Mouse (Mus musculus): ENCODE measurements at regions not wholly inside any gene's neighbourhood (a gene's known extent, or its start where the extent isn't known, plus 50 kb on each side); places are given as distances from the start of the nearest gene placed in this dataset.

GRCm38 (mm10) chr1:42775893-42776287, 75.1 kb upstream of the Mrps9 start:
- H3K27me3 ChIP-seq (ENCODE audit: control insufficient read depth, insufficient read depth, low read length): no peaks in the 10 kb centered on the region
- H3K27ac ChIP-seq (replicated peaks; ENCODE audit: low read depth, low read length): no peak overlapping the region
- 82% methylated on average over 2 of the region's 2 CpGs for WGBS
- no peak overlapping the region for H3K9ac ChIP-seq (ENCODE audit: low read length)
- H3K4me1 ChIP-seq (ENCODE audit: control insufficient read depth, insufficient read depth, low read length): 0 out of 2 replicates have a peak, but pooled peaks cover 6% of the 10 kb centered on the region
- ATAC-seq (ENCODE audit: insufficient number of reproducible peaks, low FRiP score, low TSS enrichment, low read depth) (no peak), DNase-seq (ENCODE audit: low spot score) (no peak)
- no peaks in the 10 kb centered on the region for H3K36me3 ChIP-seq (ENCODE audit: control insufficient read depth, insufficient read depth, low read length)
- no peak overlapping the region for H3K4me2 ChIP-seq (ENCODE audit: low read depth, severe bottlenecking)
- no peaks in the 10 kb centered on the region for H3K9me3 ChIP-seq (ENCODE audit: control insufficient read depth, low read length)
- no peak overlapping the region for H3K4me3 ChIP-seq (ENCODE audit: low read depth, low read length)

- no peaks in the 10 kb centered on the region for H3K4me1 ChIP-seq (ENCODE audit: control insufficient read depth, insufficient read depth, low read length)
- WGBS: 77% methylated on average over 1 of the region's 1 CpGs
- H3K9me3 ChIP-seq (ENCODE audit: control insufficient read depth, low read length): no peaks in the 10 kb centered on the region
- no peak overlapping the region for H3K27ac ChIP-seq (replicated peaks; ENCODE audit: low read depth, low read length)
- no peak for ATAC-seq (ENCODE audit: insufficient number of reproducible peaks, low FRiP score, low TSS enrichment, low read depth)
- no peak overlapping the region for H3K4me3 ChIP-seq (ENCODE audit: low read depth, low read length)
- H3K36me3 ChIP-seq (ENCODE audit: control insufficient read depth, insufficient read depth, low read length): no peaks in the 10 kb centered on the region
- no peak overlapping the region for H3K4me2 ChIP-seq (ENCODE audit: low read depth, severe bottlenecking)
- no peaks in the 10 kb centered on the region for H3K27me3 ChIP-seq (ENCODE audit: control insufficient read depth, insufficient read depth, low read length)
- no peak overlapping the region for H3K9ac ChIP-seq (ENCODE audit: low read length)
- no peak for DNase-seq (ENCODE audit: low spot score)
These were observed 73.6 kb upstream of the Mrps9 start for GRCm38 (mm10) chr1:42777416-42777815.

GRCm38 (mm10) chr1:42779761-42780160, 71.3 kb upstream of the Mrps9 start:
- WGBS: 37% methylated on average over 5 of the region's 5 CpGs
- no peak overlapping the region for H3K9ac ChIP-seq (ENCODE audit: low read length)
- peak; percentile 68 for DNase-seq (ENCODE audit: low spot score)

GRCm38 (mm10) chr1:42780266-42780665, 70.8 kb upstream of the Mrps9 start:
- no peak for ATAC-seq (ENCODE audit: insufficient number of reproducible peaks, low FRiP score, low TSS enrichment, low read depth)
- H3K36me3 ChIP-seq (ENCODE audit: control insufficient read depth, insufficient read depth, low read length): no peaks in the 10 kb centered on the region
- no peak for DNase-seq (ENCODE audit: low spot score)
- H3K4me2 ChIP-seq (ENCODE audit: low read depth, severe bottlenecking): no peak overlapping the region
- H3K27me3 ChIP-seq (ENCODE audit: control insufficient read depth, insufficient read depth, low read length): no peaks in the 10 kb centered on the region
- no peaks in the 10 kb centered on the region for H3K9me3 ChIP-seq (ENCODE audit: control insufficient read depth, low read length)
- no peak overlapping the region for H3K4me3 ChIP-seq (ENCODE audit: low read depth, low read length)
- no peaks in the 10 kb centered on the region for H3K4me1 ChIP-seq (ENCODE audit: control insufficient read depth, insufficient read depth, low read length)
- WGBS: 65% methylated on average over 15 of the region's 15 CpGs
- H3K27ac ChIP-seq (replicated peaks; ENCODE audit: low read depth, low read length): no peak overlapping the region
- no peak overlapping the region for H3K9ac ChIP-seq (ENCODE audit: low read length)

More at GRCm38 (mm10) chr1:42779761-42780160, 71.3 kb upstream of the Mrps9 start:
- ATAC-seq (ENCODE audit: insufficient number of reproducible peaks, low FRiP score, low TSS enrichment, low read depth): no peak
- Histone ChIP-seq H3K4me3 (ENCODE audit: low read depth, low read length) (no peak overlapping the region), H3K27ac (replicated peaks; ENCODE audit: low read depth, low read length) (no peak overlapping the region), H3K4me2 (ENCODE audit: low read depth, severe bottlenecking) (no peak overlapping the region), H3K9me3 (ENCODE audit: control insufficient read depth, low read length) (no peaks in the 10 kb centered on the region), H3K27me3 (ENCODE audit: control insufficient read depth, insufficient read depth, low read length) (no peaks in the 10 kb centered on the region), H3K36me3 (ENCODE audit: control insufficient read depth, insufficient read depth, low read length) (no peaks in the 10 kb centered on the region), H3K4me1 (ENCODE audit: control insufficient read depth, insufficient read depth, low read length) (no peaks in the 10 kb centered on the region)

GRCm38 (mm10) chr1:42781533-42781932, 69.5 kb upstream of the Mrps9 start:
- DNase-seq (ENCODE audit: low spot score) (no peak), ATAC-seq (ENCODE audit: insufficient number of reproducible peaks, low FRiP score, low TSS enrichment, low read depth) (no peak)
- Histone ChIP-seq H3K4me1 (ENCODE audit: control insufficient read depth, insufficient read depth, low read length) (no peaks in the 10 kb centered on the region), H3K36me3 (ENCODE audit: control insufficient read depth, insufficient read depth, low read length) (no peaks in the 10 kb centered on the region), H3K4me3 (ENCODE audit: low read depth, low read length) (no peak overlapping the region), H3K27me3 (ENCODE audit: control insufficient read depth, insufficient read depth, low read length) (no peaks in the 10 kb centered on the region), H3K9me3 (ENCODE audit: control insufficient read depth, low read length) (no peaks in the 10 kb centered on the region), H3K4me2 (ENCODE audit: low read depth, severe bottlenecking) (no peak overlapping the region), H3K9ac (ENCODE audit: low read length) (no peak overlapping the region), H3K27ac (replicated peaks; ENCODE audit: low read depth, low read length) (no peak overlapping the region)
- WGBS: 73% methylated on average over 8 of the region's 8 CpGs

GRCm38 (mm10) chr1:42783072-42783672, 67.9 kb upstream of the Mrps9 start:
- ATAC-seq (ENCODE audit: insufficient number of reproducible peaks, low FRiP score, low TSS enrichment, low read depth) (no peak), DNase-seq (ENCODE audit: low spot score) (no peak)
- H3K27ac ChIP-seq (replicated peaks; ENCODE audit: low read depth, low read length): no peak overlapping the region
- H3K27me3 ChIP-seq (ENCODE audit: control insufficient read depth, insufficient read depth, low read length): no peaks in the 10 kb centered on the region
- 85% methylated on average over 7 of the region's 7 CpGs for WGBS
- no peaks in the 10 kb centered on the region for H3K4me1 ChIP-seq (ENCODE audit: control insufficient read depth, insufficient read depth, low read length)
- H3K9ac ChIP-seq (ENCODE audit: low read length): no peak overlapping the region
- no peaks in the 10 kb centered on the region for H3K36me3 ChIP-seq (ENCODE audit: control insufficient read depth, insufficient read depth, low read length)
- no peak overlapping the region for H3K4me2 ChIP-seq (ENCODE audit: low read depth, severe bottlenecking)
- no peak overlapping the region for H3K4me3 ChIP-seq (ENCODE audit: low read depth, low read length)
- H3K9me3 ChIP-seq (ENCODE audit: control insufficient read depth, low read length): no peaks in the 10 kb centered on the region

- H3K9ac ChIP-seq (ENCODE audit: low read length): no peak overlapping the region
- H3K27me3 ChIP-seq (ENCODE audit: control insufficient read depth, insufficient read depth, low read length): no peaks in the 10 kb centered on the region
- DNase-seq (ENCODE audit: low spot score): no peak
- no peak overlapping the region for H3K27ac ChIP-seq (replicated peaks; ENCODE audit: low read depth, low read length)
- no peaks in the 10 kb centered on the region for H3K36me3 ChIP-seq (ENCODE audit: control insufficient read depth, insufficient read depth, low read length)
- ATAC-seq (ENCODE audit: insufficient number of reproducible peaks, low FRiP score, low TSS enrichment, low read depth): no peak
- 69% methylated on average over 7 of the region's 7 CpGs for WGBS
- H3K4me3 ChIP-seq (ENCODE audit: low read depth, low read length): no peak overlapping the region
- no peak overlapping the region for H3K4me2 ChIP-seq (ENCODE audit: low read depth, severe bottlenecking)
- H3K9me3 ChIP-seq (ENCODE audit: control insufficient read depth, low read length): no peaks in the 10 kb centered on the region
- no peaks in the 10 kb centered on the region for H3K4me1 ChIP-seq (ENCODE audit: control insufficient read depth, insufficient read depth, low read length)
These were observed 63.8 kb upstream of the Mrps9 start for GRCm38 (mm10) chr1:42787240-42787639.

GRCm38 (mm10) chr1:42788413-42788812, 62.6 kb upstream of the Mrps9 start:
- Histone ChIP-seq H3K4me3 (ENCODE audit: low read depth, low read length) (no peak overlapping the region), H3K4me2 (ENCODE audit: low read depth, severe bottlenecking) (no peak overlapping the region), H3K9ac (ENCODE audit: low read length) (no peak overlapping the region), H3K4me1 (ENCODE audit: control insufficient read depth, insufficient read depth, low read length) (no peaks in the 10 kb centered on the region), H3K27me3 (ENCODE audit: control insufficient read depth, insufficient read depth, low read length) (no peaks in the 10 kb centered on the region), H3K27ac (replicated peaks; ENCODE audit: low read depth, low read length) (no peak overlapping the region), H3K9me3 (ENCODE audit: control insufficient read depth, low read length) (no peaks in the 10 kb centered on the region), H3K36me3 (ENCODE audit: control insufficient read depth, insufficient read depth, low read length) (no peaks in the 10 kb centered on the region)
- 70% methylated on average over 6 of the region's 6 CpGs for WGBS
- DNase-seq (ENCODE audit: low spot score) (no peak), ATAC-seq (ENCODE audit: insufficient number of reproducible peaks, low FRiP score, low TSS enrichment, low read depth) (no peak)
